Mouse (Mus musculus) 416B (cell line): ENCODE measurements around the gene Pygb.

Experiments
- DNase-seq: peaks from one replicate; pipeline ENCODE4 v3.0.0; 2011; ENCODE audit warnings: low read depth

Gene Pygb

DNA sequence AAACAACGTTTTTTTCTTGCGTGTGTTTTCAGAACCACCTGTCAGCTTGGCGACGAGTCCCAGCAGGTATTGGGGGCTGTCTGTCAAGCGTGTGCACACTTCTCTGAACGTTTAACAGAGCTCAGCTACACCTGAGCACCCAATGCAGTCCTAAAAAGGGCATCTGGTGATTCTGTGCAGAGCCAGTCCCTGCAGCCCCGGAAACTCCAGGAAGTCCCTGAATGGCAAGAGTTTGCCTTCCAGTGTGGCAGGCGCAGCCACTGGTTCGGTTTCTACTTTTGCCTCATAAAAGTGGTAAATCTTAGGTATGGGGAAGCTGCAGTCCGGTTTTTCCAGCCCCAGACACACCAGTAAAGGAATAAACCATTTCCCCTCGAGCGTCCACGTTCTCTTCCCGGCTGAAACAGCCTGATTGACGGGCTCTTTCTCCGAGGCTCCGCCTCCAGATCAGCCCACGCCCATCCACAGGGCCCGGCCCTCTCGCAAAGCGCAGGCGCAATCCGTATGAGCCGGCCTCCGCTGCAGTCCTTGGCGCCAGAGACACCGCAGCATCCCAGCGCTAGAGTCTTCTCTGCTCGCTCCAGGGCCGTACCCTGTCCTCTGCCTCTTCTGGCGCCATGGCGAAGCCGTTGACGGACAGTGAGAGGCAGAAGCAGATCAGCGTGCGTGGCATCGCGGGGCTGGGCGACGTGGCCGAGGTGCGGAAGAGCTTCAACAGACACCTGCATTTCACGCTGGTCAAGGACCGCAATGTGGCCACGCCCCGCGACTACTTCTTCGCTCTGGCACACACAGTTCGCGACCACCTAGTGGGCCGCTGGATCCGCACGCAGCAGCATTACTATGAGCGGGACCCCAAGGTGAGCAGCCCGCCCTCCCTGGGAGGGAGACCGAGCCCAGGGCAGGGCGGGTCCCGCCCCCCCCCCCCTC lies at the start of gene Pygb:
Pygb (plus strand) TSS at position 485 of the 930 bp plus-strand sequence.
- peak; percentile 89 for DNase-seq

GRCm38 (mm10) chr2:150737881-150738280 lies 48.7 kb upstream of the Pygb start:
- DNase-seq = peak; percentile 13

DNA sequence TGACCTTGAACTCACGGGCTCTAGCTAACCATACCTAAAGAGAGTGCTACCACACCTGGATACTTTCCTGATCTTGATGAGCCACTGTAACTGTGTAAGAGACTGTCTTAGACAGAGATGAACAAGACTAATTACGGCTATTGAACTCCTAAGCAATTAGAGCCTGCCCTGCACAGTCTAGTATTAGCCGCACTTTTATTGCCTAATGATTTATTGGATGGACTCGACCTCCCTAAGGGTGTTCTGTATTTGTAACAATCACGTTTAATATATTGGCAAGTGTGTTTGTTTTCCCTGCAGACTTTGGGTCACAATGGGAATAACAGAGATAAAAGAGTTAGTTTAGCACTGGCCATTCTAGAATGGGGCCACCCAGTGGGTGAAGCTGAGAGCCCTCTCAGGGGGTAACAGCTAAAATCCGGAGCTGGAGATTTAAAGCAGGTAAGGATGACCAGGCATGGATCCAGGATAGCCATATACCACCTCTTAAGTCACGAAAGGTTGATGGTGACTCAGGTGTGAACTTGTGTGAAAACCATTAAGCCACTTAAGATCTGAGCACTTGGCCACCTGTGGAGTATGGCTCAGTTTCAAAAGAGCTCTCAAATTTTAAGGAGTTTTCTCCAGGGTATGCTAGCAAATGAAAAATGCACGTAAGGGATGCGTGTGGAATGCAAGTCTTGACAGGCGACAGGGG lies 46.2 kb upstream of the Pygb start:
- DNase-seq = no peak

DNA sequence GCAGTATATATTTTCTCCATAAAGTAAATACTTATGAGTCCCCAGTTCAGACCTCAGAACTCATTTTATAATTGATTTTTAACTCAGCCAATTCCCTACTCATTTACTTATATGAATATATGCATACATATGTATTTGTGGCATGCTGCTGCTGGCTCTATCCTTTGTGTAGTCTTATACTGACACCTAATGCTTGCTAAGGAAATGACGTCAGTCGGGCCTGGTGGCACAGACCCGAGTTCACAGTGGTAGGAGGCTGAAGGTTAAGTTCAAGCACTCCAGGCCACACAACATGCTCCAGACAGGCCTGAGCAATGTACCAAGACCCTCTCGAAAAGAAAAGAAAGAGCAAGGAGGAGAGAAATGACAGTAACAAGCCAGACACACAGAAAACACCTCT lies 45.1 kb upstream of the Pygb start:
- peak; percentile 64 for DNase-seq

DNA sequence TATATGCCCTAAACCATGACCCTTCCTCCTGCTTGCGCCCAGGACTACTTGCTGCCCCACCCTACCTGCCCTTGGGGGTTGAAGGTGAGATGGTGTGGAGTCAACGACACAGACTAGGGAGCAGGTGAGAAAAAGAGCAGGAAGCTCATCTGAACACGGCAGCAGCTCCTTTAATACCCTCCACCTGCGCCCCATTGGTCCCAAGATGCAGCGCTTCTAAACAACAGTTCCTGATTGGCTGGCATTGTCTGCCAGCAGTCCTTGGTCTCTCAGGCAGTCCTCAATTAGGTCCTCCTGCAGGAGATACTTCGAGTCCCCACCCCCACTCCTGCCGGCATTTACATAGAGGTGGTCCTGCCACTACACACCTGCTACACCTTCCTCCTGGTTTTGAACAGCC lies 41.5 kb upstream of the Pygb start:
- no peak for DNase-seq

DNA sequence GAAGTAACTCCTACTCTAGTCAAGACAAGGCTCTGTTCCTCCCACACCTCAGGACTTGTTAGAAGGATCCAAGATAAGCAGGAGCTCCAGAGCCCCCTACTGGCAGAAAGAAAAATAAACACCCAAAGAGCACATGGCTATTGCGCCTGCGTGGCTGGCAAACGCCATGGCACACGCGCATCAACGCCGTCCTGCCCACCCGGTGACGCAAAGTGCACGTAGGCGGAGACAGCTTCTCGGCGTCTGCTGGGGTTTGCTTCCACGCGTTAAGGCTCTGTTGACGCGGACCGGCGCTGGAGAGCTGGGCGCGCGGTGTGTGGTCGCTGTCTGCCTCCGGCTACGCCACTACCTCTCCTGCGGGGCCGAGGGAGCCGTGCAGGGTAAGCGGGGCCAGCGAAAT lies 37.7 kb upstream of the Pygb start, which contains the start of gene Entpd6:
Entpd6 (plus strand) TSS at position 189 of the 400 bp plus-strand sequence.
- DNase-seq = peak; percentile 98

- peak; percentile 48 for DNase-seq
These were observed 37.3 kb upstream of the Pygb start for GRCm38 (mm10) chr2:150749283-150749682.

DNA sequence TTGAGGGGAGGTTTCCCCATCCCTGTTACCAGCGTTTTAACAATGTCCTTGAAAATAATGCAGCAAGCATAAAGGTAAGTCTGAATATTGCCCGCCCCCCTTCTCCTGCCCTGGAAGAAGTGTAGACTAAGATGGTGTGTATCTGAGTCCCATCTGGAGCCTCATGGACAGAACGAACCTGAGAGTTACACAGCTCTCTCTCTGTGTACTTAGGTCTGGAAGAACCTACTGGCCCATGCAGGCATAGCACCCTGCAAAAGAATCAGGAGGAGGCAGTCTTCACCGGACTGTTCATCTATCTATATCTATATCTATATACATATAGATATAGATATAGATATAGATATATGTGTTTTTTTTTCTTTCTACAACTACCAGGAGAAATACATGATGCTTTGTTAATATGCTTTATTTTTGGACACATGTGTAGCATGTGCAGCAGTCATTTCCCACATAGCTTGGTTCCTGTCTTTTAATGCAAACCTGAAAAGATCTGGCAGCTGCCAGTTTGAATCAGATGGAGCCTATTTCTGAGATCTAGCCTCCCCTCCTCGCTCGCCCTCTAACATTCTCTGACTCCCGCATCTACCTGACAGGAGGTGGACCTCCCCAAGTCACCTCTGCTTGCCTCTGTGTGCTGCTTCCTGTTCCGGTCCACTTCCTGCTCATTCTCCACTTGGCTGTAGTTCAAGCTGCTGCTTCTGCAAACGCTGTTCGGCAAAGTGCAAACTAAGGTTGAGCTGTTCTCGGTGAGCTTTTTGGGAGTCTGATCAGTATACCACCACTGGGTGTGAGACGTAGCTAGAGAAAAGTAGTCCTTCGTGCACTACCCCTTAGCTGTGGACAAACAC lies 36.2 kb upstream of the Pygb start:
- DNase-seq = peak; percentile 67

DNA sequence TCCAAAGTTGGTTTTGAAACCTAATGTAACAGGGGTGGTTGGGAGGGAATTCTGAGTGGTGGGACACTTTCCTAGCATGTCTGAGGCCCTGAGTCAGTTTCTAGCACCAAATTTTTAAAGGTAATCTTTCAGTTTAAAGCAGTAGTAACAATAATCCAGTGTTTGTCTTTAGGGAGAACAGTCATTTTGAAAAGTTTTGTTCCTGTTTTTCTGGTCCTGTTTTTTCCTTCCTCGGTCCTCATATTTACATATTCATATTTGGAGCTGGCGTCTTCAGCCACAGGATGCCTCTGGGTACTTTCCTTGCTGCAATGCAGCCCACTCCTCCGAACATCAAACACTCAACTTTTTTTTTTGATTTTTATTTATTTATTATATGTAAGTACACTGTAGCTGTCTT lies 31.5 kb upstream of the Pygb start:
- DNase-seq = no peak

DNA sequence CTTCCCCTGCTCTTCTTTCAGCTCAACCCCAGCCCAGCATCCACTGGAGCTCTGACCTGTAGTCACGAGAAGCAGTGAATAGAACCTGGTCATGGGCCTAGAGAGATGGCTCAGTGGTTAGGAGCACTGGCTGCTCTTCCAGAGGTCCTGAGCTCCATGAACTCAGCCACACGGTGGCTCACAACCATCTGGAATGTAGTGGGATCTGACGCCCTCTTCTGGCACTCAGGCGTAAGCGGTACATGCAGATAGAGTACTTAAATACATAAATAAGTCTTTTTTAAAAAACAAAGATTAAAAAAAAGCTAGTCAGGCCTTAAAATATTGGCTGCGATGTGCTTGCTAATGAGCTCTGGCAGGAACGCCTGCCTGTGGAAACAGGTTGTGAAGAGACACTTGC lies 25.1 kb upstream of the Pygb start:
- peak; percentile 17 for DNase-seq

DNA sequence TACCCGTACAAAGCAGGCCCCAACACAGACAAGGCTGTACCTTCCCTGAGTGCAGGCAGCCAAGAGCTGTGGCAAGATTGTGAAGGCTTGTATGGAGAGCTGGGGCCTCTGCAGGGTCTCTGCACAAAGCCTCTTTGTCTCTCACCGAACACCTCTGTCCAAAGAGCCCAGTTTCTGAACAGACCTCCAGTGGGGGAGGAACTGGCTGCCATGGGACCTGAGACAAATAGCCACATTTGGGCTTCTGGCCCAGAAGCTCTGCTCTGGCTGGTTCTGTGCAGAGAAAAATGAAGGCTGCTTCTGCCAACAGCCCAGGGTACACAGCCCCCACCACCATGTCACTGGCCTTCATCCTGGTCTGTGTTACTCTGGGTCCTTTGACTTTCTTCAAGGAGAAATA lies 20.9 kb upstream of the Pygb start:
- no peak for DNase-seq

- DNase-seq = no peak
These were observed 20.3 kb upstream of the Pygb start for GRCm38 (mm10) chr2:150766083-150766862.

DNA sequence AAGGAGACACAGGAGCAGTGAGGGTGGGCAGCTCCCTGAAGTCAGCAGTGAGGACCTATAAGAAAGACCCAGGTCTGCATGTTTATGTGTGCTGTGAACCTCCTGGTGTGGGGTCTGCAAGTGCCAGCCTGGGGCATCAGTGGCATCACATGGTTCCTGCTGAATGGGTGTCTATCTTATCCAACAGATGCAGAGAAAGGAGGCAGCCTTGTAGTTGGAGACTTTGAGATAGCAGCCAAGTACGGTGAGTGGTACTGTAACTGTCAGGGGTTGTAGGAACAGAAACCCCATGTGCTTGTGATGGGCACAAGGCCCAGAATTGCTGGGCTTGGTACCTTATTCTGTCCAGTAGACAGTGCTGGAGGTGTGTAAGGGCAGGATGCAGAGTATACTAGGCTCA lies 17.9 kb upstream of the Pygb start:
- DNase-seq = no peak

DNA sequence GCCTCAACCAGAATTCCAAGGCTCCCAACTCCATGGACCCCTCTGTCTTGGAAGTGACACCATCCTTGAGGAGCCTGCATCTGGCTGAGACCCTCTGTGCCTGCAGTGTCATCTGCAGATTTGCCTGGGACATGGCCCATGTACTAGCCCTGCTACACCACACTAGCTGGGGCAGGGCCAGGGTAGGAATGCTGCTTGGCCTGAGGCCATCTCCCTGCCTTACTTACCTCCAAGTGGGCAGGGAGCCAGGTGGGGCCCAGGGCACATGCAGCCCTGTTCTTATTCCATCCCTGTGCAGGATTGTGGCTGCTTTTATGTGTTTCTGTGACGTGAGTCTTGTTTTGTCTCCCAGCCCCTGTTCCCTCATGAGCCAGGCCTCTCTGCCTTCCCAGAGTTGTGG lies 15.8 kb upstream of the Pygb start:
- DNase-seq = no peak

GRCm38 (mm10) chr2:150771169-150771568 lies 15.4 kb upstream of the Pygb start:
- no peak for DNase-seq

DNA sequence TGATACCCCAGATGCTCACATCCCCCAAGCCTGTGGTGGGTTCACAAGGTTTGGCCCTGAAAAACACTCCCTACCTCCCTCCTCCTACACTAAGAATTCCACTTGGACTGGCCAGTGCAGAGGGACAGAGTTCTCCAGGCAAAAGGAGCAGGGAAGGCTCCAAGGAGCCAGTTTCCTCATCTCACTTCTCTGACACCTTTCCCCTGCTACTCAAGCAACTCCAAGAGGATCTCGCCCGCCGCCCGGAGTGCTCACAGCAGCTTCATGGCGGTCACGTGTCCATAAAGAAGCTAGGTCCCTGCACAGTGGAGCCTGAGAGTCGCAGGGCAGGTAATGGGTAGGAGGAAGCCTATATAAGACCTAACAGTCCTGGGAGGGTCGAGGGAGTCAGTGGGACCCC lies 14.5 kb upstream of the Pygb start:
- DNase-seq = no peak

GRCm38 (mm10) chr2:150772466-150773119 lies 13.9 kb upstream of the Pygb start:
- no peak for DNase-seq

- peak; percentile 15 for DNase-seq
These were observed 3.7 kb upstream of the Pygb start for GRCm38 (mm10) chr2:150782801-150783200.

DNA sequence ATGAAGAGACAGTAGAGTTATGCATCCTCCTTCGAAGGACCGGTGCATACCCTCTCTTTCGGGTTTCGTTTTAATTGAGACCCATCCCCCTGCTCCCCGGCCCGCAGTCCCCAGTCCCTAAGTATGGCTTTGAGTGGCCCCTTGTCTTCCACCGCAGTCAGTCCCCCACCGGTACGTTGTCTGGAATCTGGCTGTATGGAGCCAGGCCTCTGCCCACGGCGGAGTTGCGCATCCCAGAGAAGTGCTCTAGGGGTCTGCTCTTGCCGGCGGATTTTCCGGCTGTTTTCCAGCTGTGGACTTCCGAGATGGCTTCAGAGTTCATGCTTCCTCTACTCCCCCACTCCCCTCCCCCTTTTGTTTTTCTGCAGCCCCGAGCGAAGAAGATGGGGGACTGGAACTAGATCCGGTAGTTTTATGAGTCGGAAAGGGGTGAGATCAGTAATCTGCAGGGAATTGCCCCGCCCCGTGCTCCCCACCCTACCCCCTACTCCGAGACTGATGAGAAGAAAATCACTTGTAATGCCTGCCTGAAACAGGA lies 768 bp downstream of the Pygb start:
- peak; percentile 32 for DNase-seq

- peak; percentile 51 for DNase-seq
These were observed 2.4 kb downstream of the Pygb start for GRCm38 (mm10) chr2:150788768-150789550.
